Mouse (Mus musculus) T-cell, adult 66 days (primary cell): Measurements from ENCODE around the gene Actl6b. TPM values are rescaled to one million over a fixed set of nuclear protein-coding genes. Genes with fewer than 3 reads are reported as not detected.

Experiments
- total RNA-seq, 2 experiments: library from RNA; stranded (reverse); gene quantifications; 3 replicates in 1 of 2; 4 replicates in 1 of 2; pipeline ENCODE4 v1.2.4; 2023

Actl6b gene
- total RNA-seq: not detected

GRCm38 (mm10) chr5:137553411-137553837, at the start of gene Actl6b:
TSS of gene Actl6b (plus strand) at chr5:137553517.

GRCm38 (mm10) chr5:137518436-137518835, 34.9 kb upstream of the Actl6b start, which contains the start of gene Gigyf1:
TSS of gene Gigyf1 (plus strand) at chr5:137518548.

GRCm38 (mm10) chr5:137533117-137533827, 20.0 kb upstream of the Actl6b start, which contains the start of the genes Epo and Gnb2:
TSS of gene Epo (minus strand) at chr5:137533242.
TSS of gene Gnb2 (minus strand) at chr5:137533510.

GRCm38 (mm10) chr5:137569665-137570064, 16.3 kb downstream of the Actl6b start, which contains the start of gene Tfr2:
TSS of gene Tfr2 (plus strand) at chr5:137569840.

GRCm38 (mm10) chr5:137600619-137601364, 47.5 kb downstream of the Actl6b start, which contains the start of gene Mospd3:
TSS of gene Mospd3 (minus strand) at chr5:137601058.

GRCm38 (mm10) chr5:137613550-137613949, 60.2 kb downstream of the Actl6b start, which contains the start of gene Pcolce:
TSS of gene Pcolce (minus strand) at chr5:137613784.

Other genes with a start within 250 kb of the Actl6b start
- 100 to 1,000 TPM; 428 to 439 TPM for gene Srrt, start 245.8 kb upstream of the Actl6b start, total RNA-seq
- 1 to 10 TPM; 8.5 to 9.7 TPM for gene Trip6, start 239.1 kb upstream of the Actl6b start, total RNA-seq
- gene Slc12a9, start 219.9 kb upstream of the Actl6b start, total RNA-seq: 10 to 100 TPM; 22.1 to 23.7 TPM
- gene Ephb4, start 203.4 kb upstream of the Actl6b start, total RNA-seq: not detected
- gene Zan, start 76.5 kb upstream of the Actl6b start, total RNA-seq: under 1 TPM; 0.21 to 0.23 TPM
- 10 to 100 TPM; 22.7 to 28.5 TPM for gene Pop7, start 51.0 kb upstream of the Actl6b start, total RNA-seq
- gene Gigyf1, start 35.0 kb upstream of the Actl6b start, total RNA-seq: 10 to 100 TPM; 95.7 to 97.2 TPM
- gene Epo, start 20.3 kb upstream of the Actl6b start, total RNA-seq: not detected
- gene Gnb2, start 20.0 kb upstream of the Actl6b start, total RNA-seq: 100 to 1,000 TPM; 327 to 334 TPM
- gene Tfr2, start 16.3 kb downstream of the Actl6b start, total RNA-seq: 1 to 10 TPM; 1.9 to 2.2 TPM
- gene Mospd3, start 47.5 kb downstream of the Actl6b start, total RNA-seq: 10 to 100 TPM; 32.7 to 38.3 TPM
- under 1 TPM; 0.47 to 0.93 TPM for gene Pcolce, start 60.3 kb downstream of the Actl6b start, total RNA-seq
- under 1 TPM in 1 of 2 experiments, not detected in 1; 0.50 TPM for gene Fbxo24, start 75.5 kb downstream of the Actl6b start, total RNA-seq
- 100 to 1,000 TPM; 189 to 193 TPM for gene Lrch4, start 75.6 kb downstream of the Actl6b start, total RNA-seq
- 10 to 100 TPM; 61.4 to 68.4 TPM for gene Gm20605, start 75.7 kb downstream of the Actl6b start, total RNA-seq
- gene Sap25, start 87.8 kb downstream of the Actl6b start, total RNA-seq: 100 to 1,000 TPM in 1 of 2 experiments, 10 to 100 TPM in 1; 98.4 to 116 TPM
- gene Irs3, start 92.2 kb downstream of the Actl6b start, total RNA-seq: 1 to 10 TPM in 1 of 2 experiments, under 1 TPM in 1; 0.58 to 1.2 TPM
- gene Agfg2, start 131.2 kb downstream of the Actl6b start, total RNA-seq: 10 to 100 TPM; 24.7 to 27.5 TPM
- 1 to 10 TPM; 2.1 to 2.3 TPM for gene Nyap1, start 188.1 kb downstream of the Actl6b start, total RNA-seq
- 100 to 1,000 TPM; 231 to 235 TPM for gene Tsc22d4, start 192.2 kb downstream of the Actl6b start, total RNA-seq
- gene Ppp1r35, start 225.3 kb downstream of the Actl6b start, total RNA-seq: 10 to 100 TPM; 23.2 to 26.0 TPM
- 100 to 1,000 TPM; 120 to 126 TPM for gene Mepce, start 234.1 kb downstream of the Actl6b start, total RNA-seq
- 10 to 100 TPM; 19.2 to 22.2 TPM for gene Zcwpw1, start 234.3 kb downstream of the Actl6b start, total RNA-seq